Mouse (Mus musculus): ENCODE results near the gene Wfdc21. TPM values are rescaled to one million over a fixed set of nuclear protein-coding genes. Genes with fewer than 3 reads are reported as not detected.

Wfdc21 gene
- not detected for polyA plus RNA-seq (2012; fragmentation: generic; extraction: Trizol)

DNA sequence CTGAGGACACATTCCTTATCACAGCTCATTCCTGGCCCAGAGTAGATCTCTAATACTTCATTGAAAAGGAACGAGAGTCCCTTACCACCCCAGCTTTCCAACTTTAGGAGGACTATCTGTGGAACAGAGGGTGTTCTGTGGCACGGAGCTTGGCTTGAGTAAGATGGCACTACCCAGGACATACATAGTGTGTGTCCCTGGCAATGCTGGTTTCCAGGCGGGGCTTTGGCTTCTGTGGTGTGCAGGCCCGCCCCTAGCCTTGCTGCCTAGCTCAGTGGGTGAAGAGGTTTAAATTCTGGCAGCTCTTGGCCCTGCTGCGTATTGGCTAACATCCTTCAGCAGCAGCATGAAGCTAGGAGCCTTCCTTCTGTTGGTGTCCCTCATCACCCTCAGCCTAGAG, at the start of gene Wfdc21:
TSS of gene Wfdc21 (plus strand) at position 260 of the 400 bp plus-strand sequence.
- Histone ChIP-seq H3K27me3 (ENCODE audit: control insufficient read depth, insufficient read depth, insufficient read length) (peaks cover 56% of the 10 kb centered on the region), H3K79me2 (ENCODE audit: control insufficient read depth, insufficient read depth) (no peaks in the 10 kb centered on the region), H3K36me3 (ENCODE audit: control insufficient read depth, insufficient read depth) (no peaks in the 10 kb centered on the region), H3K4me3 (no peak within 1 kb of the TSS), H3ac (ENCODE audit: control insufficient read depth, insufficient read length) (no peak within 1 kb of the TSS), H3K4me2 (ENCODE audit: low read depth) (no peak within 1 kb of the TSS)
- TF ChIP-seq POLR2A (IDR thresholded peaks at IDR 0.05; ENCODE audit: insufficient read length, low read depth) (no peak), POLR2AphosphoS2 (IDR thresholded peaks at IDR 0.05; ENCODE audit: insufficient read length, low read depth) (no peak), TCF12 (IDR thresholded peaks at IDR 0.05; ENCODE audit: insufficient read depth, poor library complexity, severe bottlenecking) (no peak), USF1 (IDR thresholded peaks at IDR 0.05; ENCODE audit: low read depth) (no peak), SRF (IDR thresholded peaks at IDR 0.05; ENCODE audit: control insufficient read depth, insufficient read length, low read depth) (no peak), TCF3 (IDR thresholded peaks at IDR 0.05; ENCODE audit: insufficient read length, low read depth) (no peak), MYOG (IDR thresholded peaks at IDR 0.05; ENCODE audit: control insufficient read depth in 1 of 3, insufficient read depth in 1 of 3, insufficient read length in 2 of 3, low read depth in 2 of 3) (no peak), REST (IDR thresholded peaks at IDR 0.05; ENCODE audit: insufficient read depth, insufficient read length) (no peak), MYOD1 (IDR thresholded peaks at IDR 0.05; ENCODE audit: control insufficient read depth in 1 of 3, insufficient read length in 2 of 3, low read depth in 2 of 3) (no peak), CEBPB (IDR thresholded peaks at IDR 0.05; ENCODE audit: insufficient read depth, poor library complexity, severe bottlenecking) (no peak), MAX (IDR thresholded peaks at IDR 0.05; ENCODE audit: low read depth) (no peak), E2F4 (IDR thresholded peaks at IDR 0.05; ENCODE audit: insufficient read depth) (no peak)

DNA sequence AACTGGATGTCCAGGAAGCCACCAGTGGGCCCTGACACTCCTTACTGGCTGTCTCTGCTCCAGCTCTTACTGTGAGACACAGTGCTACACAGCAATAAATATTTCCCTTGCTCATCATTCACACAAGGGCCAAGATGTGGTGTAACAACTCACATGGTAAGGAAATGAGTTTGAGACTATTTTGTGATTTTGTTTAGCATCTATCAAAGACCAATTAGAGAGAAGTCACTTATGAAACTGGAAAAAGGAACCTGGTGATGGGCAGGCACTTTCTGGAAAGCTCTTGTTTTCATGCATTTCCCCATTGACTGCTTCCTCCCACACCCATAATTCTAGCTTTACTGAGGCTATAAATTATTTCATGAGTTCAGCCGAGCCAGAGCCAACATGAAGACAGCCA, 43.0 kb upstream of the Wfdc21 start, which contains the start of gene Wfdc17:
TSS of gene Wfdc17 (plus strand) at position 287 of the 400 bp plus-strand sequence.
- no peak within 1 kb of the TSS for H3K4me3 ChIP-seq
- TF ChIP-seq POLR2A (IDR thresholded peaks at IDR 0.05; ENCODE audit: insufficient read length, low read depth) (no peak), MAX (IDR thresholded peaks at IDR 0.05; ENCODE audit: low read depth) (no peak), CEBPB (IDR thresholded peaks at IDR 0.05; ENCODE audit: insufficient read depth, poor library complexity, severe bottlenecking) (no peak), E2F4 (IDR thresholded peaks at IDR 0.05; ENCODE audit: insufficient read depth) (no peak), MYOG (IDR thresholded peaks at IDR 0.05; ENCODE audit: control insufficient read depth in 1 of 3, insufficient read depth in 1 of 3, insufficient read length in 2 of 3, low read depth in 2 of 3) (no peak), USF1 (IDR thresholded peaks at IDR 0.05; ENCODE audit: low read depth) (no peak), TCF3 (IDR thresholded peaks at IDR 0.05; ENCODE audit: insufficient read length, low read depth) (no peak)
- H3K79me2 ChIP-seq (ENCODE audit: control insufficient read depth, insufficient read depth), result no peaks in the 10 kb centered on the region
- H3ac ChIP-seq (ENCODE audit: control insufficient read depth, insufficient read length), result no peak within 1 kb of the TSS
- H3K4me2 ChIP-seq (ENCODE audit: low read depth), result no peak within 1 kb of the TSS
- peaks cover 10% of the 10 kb centered on the region for H3K27me3 ChIP-seq (ENCODE audit: control insufficient read depth, insufficient read depth, insufficient read length)
- H3K36me3 ChIP-seq (ENCODE audit: control insufficient read depth, insufficient read depth), result no peaks in the 10 kb centered on the region

DNA sequence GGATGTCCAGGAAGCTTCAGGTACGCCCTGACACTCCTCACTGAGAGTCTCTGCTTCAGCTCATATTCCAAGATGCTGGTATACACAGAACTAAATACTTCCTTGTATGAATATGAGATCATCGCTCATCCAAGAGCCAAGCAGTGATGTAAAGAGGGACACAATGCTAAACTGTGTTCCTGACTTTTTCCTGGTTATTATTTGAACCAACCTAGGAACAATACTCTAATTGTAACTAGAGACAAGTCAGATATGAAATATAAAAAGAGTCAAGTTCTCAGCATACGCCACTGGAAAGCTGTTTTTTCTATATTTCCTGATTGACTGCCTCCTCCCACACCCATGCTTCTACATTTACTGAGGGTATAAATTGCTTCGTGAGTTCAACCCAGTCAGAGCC, 38.0 kb upstream of the Wfdc21 start, which contains the start of gene Wfdc18:
TSS of gene Wfdc18 (plus strand) at position 301 of the 400 bp plus-strand sequence.
- no peak within 1 kb of the TSS for H3ac ChIP-seq (ENCODE audit: control insufficient read depth, insufficient read length)
- H3K36me3 ChIP-seq (ENCODE audit: control insufficient read depth, insufficient read depth), result no peaks in the 10 kb centered on the region
- no peak within 1 kb of the TSS for H3K4me3 ChIP-seq
- H3K79me2 ChIP-seq (ENCODE audit: control insufficient read depth, insufficient read depth), result no peaks in the 10 kb centered on the region
- no peak within 1 kb of the TSS for H3K4me2 ChIP-seq (ENCODE audit: low read depth)
- peaks cover 20% of the 10 kb centered on the region for H3K27me3 ChIP-seq (ENCODE audit: control insufficient read depth, insufficient read depth, insufficient read length)
- TF ChIP-seq MAX (IDR thresholded peaks at IDR 0.05; ENCODE audit: low read depth), result no peak
- TF ChIP-seq MYOD1 (IDR thresholded peaks at IDR 0.05; ENCODE audit: control insufficient read depth in 1 of 3, insufficient read length in 2 of 3, low read depth in 2 of 3), result no peak
- TF ChIP-seq CEBPB (IDR thresholded peaks at IDR 0.05; ENCODE audit: insufficient read depth, poor library complexity, severe bottlenecking), result no peak
- TF ChIP-seq E2F4 (IDR thresholded peaks at IDR 0.05; ENCODE audit: insufficient read depth), result no peak
- no peak for TF ChIP-seq TCF12 (IDR thresholded peaks at IDR 0.05; ENCODE audit: insufficient read depth, poor library complexity, severe bottlenecking)
- TF ChIP-seq MYOG (IDR thresholded peaks at IDR 0.05; ENCODE audit: control insufficient read depth in 1 of 3, insufficient read depth in 1 of 3, insufficient read length in 2 of 3, low read depth in 2 of 3), result no peak
- TF ChIP-seq USF1 (IDR thresholded peaks at IDR 0.05; ENCODE audit: low read depth), result no peak
- no peak for TF ChIP-seq REST (IDR thresholded peaks at IDR 0.05; ENCODE audit: insufficient read depth, insufficient read length)
- TF ChIP-seq POLR2AphosphoS2 (IDR thresholded peaks at IDR 0.05; ENCODE audit: insufficient read length, low read depth), result no peak
- TF ChIP-seq TCF3 (IDR thresholded peaks at IDR 0.05; ENCODE audit: insufficient read length, low read depth), result no peak
- no peak for TF ChIP-seq SRF (IDR thresholded peaks at IDR 0.05; ENCODE audit: control insufficient read depth, insufficient read length, low read depth)
- no peak for TF ChIP-seq POLR2A (IDR thresholded peaks at IDR 0.05; ENCODE audit: insufficient read length, low read depth)

DNA sequence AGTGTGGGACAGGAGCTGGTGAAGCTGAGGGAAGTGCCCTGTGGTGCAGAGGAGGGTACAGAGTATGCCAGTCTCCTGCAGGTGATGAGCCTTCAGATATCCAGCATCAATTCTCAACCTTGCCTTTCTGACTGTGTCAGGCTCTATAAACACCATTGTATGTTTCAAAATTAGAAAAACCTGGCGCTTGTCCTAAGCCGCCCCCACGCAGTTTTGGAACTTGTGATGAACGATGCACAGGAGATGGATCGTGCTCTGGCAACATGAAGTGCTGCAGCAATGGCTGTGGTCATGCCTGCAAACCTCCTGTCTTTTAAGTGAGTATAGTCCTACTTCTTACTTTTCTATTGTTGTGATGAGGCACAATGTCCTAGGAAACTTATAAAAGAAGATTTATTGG, 37.1 kb upstream of the Wfdc21 start:
- H3K36me3 ChIP-seq (ENCODE audit: control insufficient read depth, insufficient read depth), result no peaks in the 10 kb centered on the region
- peaks cover 20% of the 10 kb centered on the region for H3K27me3 ChIP-seq (ENCODE audit: control insufficient read depth, insufficient read depth, insufficient read length)
- no peak overlapping the region for H3K4me3 ChIP-seq
- no peak overlapping the region for H3ac ChIP-seq (ENCODE audit: control insufficient read depth, insufficient read length)
- H3K79me2 ChIP-seq (ENCODE audit: control insufficient read depth, insufficient read depth), result no peaks in the 10 kb centered on the region
- no peak overlapping the region for H3K4me2 ChIP-seq (ENCODE audit: low read depth)
- no peak for TF ChIP-seq CEBPB (IDR thresholded peaks at IDR 0.05; ENCODE audit: insufficient read depth, poor library complexity, severe bottlenecking)
- no peak for TF ChIP-seq MYOG (IDR thresholded peaks at IDR 0.05; ENCODE audit: control insufficient read depth in 1 of 3, insufficient read depth in 1 of 3, insufficient read length in 2 of 3, low read depth in 2 of 3)
- TF ChIP-seq USF1 (IDR thresholded peaks at IDR 0.05; ENCODE audit: low read depth), result no peak
- TF ChIP-seq TCF3 (IDR thresholded peaks at IDR 0.05; ENCODE audit: insufficient read length, low read depth), result no peak
- no peak for TF ChIP-seq REST (IDR thresholded peaks at IDR 0.05; ENCODE audit: insufficient read depth, insufficient read length)
- no peak for TF ChIP-seq POLR2A (IDR thresholded peaks at IDR 0.05; ENCODE audit: insufficient read length, low read depth)
- no peak for TF ChIP-seq MAX (IDR thresholded peaks at IDR 0.05; ENCODE audit: low read depth)
- TF ChIP-seq E2F4 (IDR thresholded peaks at IDR 0.05; ENCODE audit: insufficient read depth), result no peak
- no peak for TF ChIP-seq POLR2AphosphoS2 (IDR thresholded peaks at IDR 0.05; ENCODE audit: insufficient read length, low read depth)
- no peak for TF ChIP-seq MYOD1 (IDR thresholded peaks at IDR 0.05; ENCODE audit: control insufficient read depth in 1 of 3, insufficient read length in 2 of 3, low read depth in 2 of 3)
- TF ChIP-seq SRF (IDR thresholded peaks at IDR 0.05; ENCODE audit: control insufficient read depth, insufficient read length, low read depth), result no peak
- no peak for TF ChIP-seq TCF12 (IDR thresholded peaks at IDR 0.05; ENCODE audit: insufficient read depth, poor library complexity, severe bottlenecking)
